Mouse (Mus musculus) brown adipose tissue, adult 24 weeks (tissue): ENCODE data around the gene Fezf2. TPM values are rescaled to one million over a fixed set of nuclear protein-coding genes. Genes with fewer than 3 reads are reported as not detected.

Experiments used
- H3K27ac ChIP-seq: fragments of 200-500 bp; replicated peaks from 2 replicates; pipeline ENCODE4 v1.5.1; 2012; ENCODE audit warnings: low read depth, mild to moderate bottlenecking, low read length
- H3K4me1 ChIP-seq: fragments of 200-500 bp; 2 replicates; pipeline ENCODE4 v1.6.1; 2012; ENCODE audit warnings: low read length, mixed read lengths; ENCODE audit not compliant: control insufficient read depth, insufficient read depth, insufficient read length
- H3K4me3 ChIP-seq: fragments of 200-500 bp; 2 replicates; pipeline ENCODE4 v1.5.1; 2012; ENCODE audit warnings: low read depth, mild to moderate bottlenecking, low read length, moderate library complexity; ENCODE audit not compliant: insufficient read depth
- polyA plus RNA-seq: library from polyadenylated mRNA; stranded (reverse); fragments of >200 nt; gene quantifications from 2 replicates; pipeline ENCODE4 v1.2.4, GENCODE M21; 2012; ENCODE audit not compliant: missing spikeins, insufficient read depth, insufficient read length

Gene Fezf2
- not detected in 2 replicates for polyA plus RNA-seq

DNA sequence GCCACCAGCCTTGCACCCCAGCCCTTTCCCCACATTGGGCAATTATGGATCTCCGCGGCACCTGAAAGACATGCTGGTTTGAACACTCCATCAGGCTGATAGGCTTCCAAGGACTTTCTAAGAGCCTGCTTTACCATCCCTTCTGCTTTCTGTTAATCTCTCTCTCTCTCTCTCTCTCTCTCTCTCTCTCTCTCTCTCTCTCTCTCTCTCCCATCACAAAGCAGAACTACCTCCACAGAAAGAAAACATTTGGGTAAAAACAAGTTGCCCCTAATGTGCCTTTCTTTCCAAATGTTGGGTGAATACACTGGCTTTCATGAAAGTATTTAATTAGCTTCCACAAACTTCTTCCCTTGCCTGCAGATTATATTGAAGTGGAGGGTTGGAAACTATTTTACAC is at the start of gene Fezf2:
Gene Fezf2, minus strand, starts transcription at position 101 of the 400 bp plus-strand sequence.
- Histone ChIP-seq H3K4me3 (no peak within 1 kb of the TSS), H3K4me1 (no peaks in the 10 kb centered on the region)

DNA sequence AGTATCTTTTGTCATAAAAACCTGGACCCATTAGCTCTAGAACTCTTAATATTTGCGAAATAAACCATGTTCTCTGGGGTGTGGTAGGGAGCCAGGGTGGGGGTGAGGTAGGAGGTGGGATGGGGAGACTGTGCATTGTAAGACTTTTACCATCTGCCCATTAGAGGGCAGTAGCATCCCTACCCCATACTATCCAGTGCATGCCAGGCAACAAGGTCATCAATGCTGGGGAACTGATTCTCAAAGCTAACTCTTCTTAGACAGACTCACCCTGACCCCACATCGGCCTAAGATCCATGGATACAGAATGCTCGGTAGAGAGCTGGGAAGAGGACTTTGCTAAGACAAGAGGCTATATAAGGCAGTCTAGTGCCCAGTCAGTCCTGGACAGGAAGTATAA is 49.6 kb upstream of the Fezf2 start:
- Histone ChIP-seq H3K27ac (no peak overlapping the region), H3K4me3 (no peak overlapping the region), H3K4me1 (no peaks in the 10 kb centered on the region)

More for the DNA sequence above, at the start of gene Fezf2:
- H3K27ac ChIP-seq: no peak within 1 kb of the TSS

DNA sequence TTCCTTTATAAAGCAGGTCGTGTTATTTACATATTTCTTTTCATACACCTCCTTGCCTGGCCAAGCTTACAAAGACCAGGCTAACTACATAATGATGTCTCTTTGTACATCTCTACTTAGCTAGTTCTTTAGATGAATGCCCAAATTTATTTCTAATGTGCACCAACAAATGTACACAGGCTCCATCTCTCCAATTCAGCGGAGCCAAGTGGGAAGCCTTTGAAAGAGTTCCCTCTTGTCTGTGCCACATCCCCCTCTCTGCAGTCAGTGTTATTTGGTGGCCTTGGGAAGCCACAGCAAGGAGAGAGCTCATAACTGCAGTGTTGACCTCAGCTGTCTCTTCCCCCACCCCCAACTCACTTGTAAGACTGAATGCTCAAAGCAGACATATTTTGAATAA is 46.3 kb upstream of the Fezf2 start:
- no peaks in the 10 kb centered on the region for H3K4me1 ChIP-seq
- H3K4me3 ChIP-seq: no peak overlapping the region
- no peak overlapping the region for H3K27ac ChIP-seq

DNA sequence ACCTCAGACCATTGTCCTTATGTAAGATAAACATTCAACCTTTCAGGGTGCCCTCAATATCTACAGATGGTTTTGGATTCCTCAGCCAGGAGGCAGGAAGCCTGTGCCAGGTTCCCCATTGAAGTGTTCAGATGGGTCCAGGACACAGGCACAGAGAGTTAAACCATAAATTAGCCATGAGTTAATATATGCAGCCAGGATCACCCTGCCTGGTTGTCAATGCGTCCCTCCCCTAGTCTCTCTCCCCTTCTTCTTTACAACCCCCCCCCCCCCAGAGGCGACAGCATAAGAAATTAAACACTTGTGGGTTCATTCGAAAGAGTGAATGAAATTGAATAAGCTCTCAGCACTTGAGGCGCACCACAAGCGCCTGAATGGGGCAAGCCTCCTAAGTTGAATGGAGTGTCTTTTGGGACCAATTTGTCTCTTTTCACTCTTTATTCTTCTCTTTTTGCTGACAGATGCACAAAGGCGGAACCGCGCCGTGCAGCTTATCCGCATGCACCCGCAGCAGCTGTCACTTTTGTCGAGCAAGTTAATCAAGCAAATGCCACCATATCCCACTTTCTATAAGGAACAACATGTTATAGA is 45.4 kb upstream of the Fezf2 start:
- no peak overlapping the region for H3K27ac ChIP-seq
- no peak overlapping the region for H3K4me3 ChIP-seq
- H3K4me1 ChIP-seq: no peaks in the 10 kb centered on the region

DNA sequence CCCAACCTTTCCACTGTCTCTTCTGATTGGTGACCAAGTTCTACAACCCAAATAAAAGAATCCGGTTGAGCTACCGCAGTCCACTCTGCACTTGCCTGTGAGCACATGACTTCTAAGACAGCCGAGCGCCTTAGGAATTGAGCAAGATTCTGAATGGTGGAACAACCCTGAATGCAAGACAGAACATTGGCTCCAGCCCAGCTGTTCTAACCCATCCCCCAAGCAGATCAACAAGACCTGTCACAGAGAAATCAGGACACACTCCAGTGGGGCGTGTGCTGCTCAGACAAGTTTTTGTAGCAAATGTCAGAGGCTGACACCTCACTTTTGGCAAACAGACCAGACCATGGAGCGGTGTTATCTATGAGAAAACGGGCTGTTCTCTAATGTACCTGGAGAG is 43.2 kb upstream of the Fezf2 start:
- no peaks in the 10 kb centered on the region for H3K4me1 ChIP-seq

DNA sequence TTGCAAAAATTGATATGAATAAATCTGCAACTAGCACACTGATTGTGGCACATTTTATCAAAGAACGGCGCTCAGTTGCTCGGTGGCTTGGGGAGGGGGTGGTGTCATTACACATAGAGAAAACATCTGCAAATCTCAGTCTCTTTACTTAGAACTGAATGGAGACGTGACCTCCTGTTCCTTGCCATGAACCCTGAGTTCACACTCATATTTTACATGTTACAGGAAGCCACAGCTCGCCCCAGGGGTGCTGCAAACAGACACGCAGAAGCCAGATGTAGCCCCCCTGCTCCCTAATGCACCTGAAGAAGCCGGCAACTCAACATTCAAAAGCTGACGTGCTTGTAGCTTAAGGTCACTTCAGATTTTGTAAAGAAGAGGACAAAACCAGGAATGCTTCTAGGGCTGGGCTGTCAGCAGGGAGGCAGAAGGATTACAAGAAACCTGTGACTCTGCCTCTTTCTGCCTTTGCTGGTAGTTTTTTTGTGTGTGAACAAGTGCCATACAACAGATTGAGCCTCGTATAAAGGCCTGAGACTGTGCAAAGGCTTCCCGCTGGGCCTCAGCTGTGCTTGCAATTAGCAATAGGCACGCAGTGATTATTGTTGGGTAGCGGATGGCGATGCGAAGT is 40.9 kb upstream of the Fezf2 start:
- Histone ChIP-seq H3K4me3 (no peak overlapping the region), H3K27ac (no peak overlapping the region), H3K4me1 (no peaks in the 10 kb centered on the region)

More for the DNA sequence above, 43.2 kb upstream of the Fezf2 start:
- Histone ChIP-seq H3K27ac (no peak overlapping the region), H3K4me3 (no peak overlapping the region)

DNA sequence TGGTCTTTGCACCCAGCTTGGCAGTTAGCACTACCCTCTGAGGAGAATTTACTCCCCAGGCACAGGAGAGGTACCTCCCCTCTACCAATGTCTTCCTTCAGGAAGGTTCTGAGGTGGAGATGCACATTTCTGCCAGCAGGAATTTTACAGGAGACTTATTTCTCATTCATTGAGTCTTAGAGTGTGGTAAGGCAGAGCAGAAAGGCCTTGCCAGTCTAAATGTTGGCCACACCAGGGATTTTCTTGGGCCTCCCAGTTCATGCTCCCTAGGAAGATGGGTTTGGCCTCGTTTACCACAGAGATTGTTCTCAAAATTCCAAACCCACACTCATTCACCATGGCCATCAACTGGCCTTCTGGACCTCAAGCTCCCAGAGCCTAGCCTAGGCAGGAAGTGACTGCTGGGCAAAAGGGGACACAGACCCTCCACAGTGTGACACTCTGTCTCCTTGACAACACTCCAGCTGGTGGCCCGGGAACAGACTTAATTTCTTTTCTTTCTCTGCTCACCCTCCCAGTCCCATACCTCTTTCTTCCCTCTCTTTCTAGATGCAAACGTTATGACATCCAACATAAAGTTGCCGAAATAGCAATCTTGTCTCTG is 40.3 kb upstream of the Fezf2 start:
- Histone ChIP-seq H3K4me3 (no peak overlapping the region), H3K4me1 (no peaks in the 10 kb centered on the region), H3K27ac (no peak overlapping the region)

DNA sequence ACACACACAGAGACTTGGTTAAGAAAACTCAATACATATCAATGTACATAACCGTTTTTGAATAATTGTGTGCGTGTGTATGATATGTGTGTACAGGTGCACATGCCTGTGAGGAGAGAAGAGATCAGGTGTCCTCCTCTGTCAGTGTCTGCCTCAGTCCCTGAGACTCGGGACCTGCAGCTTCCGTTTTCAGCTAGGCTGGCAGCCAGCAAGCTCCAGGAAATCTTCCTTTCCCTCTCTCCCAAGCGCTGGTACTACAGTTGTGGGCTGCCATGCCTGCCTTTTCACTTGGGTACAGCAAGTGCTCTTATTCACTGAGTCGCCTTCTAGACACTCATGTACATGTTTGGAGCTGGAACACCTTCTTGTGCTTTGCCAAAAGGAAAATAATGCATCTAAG is 39.2 kb upstream of the Fezf2 start:
- H3K4me3 ChIP-seq: no peak overlapping the region
- H3K27ac ChIP-seq: no peak overlapping the region
- no peaks in the 10 kb centered on the region for H3K4me1 ChIP-seq

DNA sequence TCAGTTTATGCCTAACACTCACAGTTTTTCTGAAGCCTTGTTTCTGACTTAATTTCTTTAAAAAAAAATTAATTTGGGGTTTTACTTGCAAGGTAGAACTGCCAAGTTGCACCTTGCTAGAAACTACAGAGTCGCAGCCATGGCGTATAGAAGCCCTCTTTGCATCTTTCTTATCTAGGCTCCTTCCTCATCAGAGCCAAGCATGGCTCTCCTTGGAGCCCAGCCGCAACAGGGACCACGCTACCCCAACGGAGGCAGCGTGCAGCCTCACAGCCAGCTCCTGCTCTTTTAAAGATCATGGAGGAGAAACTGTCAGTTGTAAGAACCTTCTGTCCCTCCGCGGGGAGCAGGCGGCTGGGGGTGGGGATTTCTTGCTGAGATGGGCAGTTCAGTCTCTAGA is 29.9 kb upstream of the Fezf2 start:
- Histone ChIP-seq H3K27ac (no peak overlapping the region), H3K4me1 (no peaks in the 10 kb centered on the region), H3K4me3 (no peak overlapping the region)

DNA sequence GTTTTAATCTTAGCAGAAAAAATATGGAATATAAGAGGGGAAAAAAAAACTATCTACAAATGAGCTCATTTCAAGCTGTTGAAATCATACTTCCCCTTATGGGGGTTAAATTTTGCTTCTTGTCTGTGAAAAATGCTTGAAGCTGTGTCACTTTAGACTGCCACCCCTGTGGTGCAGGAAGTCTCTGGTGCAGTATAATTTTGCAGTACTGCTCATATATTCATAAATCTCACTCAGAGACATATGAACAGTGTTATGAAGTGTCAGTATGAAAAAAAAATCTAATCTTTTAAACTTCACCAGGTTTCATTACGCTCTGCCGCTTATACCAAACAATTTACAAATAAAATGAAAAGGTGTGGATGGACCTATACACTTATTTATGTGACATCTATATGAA is 29.3 kb upstream of the Fezf2 start:
- no peaks in the 10 kb centered on the region for H3K4me1 ChIP-seq
- no peak overlapping the region for H3K27ac ChIP-seq
- no peak overlapping the region for H3K4me3 ChIP-seq

DNA sequence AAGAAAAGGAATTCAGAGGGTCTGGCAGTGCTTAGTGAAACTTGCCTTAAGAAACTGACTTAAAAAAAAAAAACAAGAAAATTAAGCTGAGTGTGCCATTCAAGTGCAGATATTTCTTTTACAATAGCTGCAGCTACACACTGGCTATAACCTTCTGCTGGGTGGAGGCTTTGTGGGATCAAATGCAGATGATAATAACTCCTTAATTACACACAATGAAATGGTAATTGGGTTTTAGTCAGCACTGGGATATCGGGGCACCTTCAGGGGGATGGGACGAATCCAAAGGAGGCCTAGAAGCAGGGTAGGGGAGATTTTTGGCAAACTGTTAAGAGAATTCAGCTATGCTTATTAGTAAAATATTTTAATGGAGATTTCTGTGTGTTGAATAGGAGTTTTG is 27.5 kb upstream of the Fezf2 start:
- H3K27ac ChIP-seq: no peak overlapping the region
- no peak overlapping the region for H3K4me3 ChIP-seq
- no peaks in the 10 kb centered on the region for H3K4me1 ChIP-seq

DNA sequence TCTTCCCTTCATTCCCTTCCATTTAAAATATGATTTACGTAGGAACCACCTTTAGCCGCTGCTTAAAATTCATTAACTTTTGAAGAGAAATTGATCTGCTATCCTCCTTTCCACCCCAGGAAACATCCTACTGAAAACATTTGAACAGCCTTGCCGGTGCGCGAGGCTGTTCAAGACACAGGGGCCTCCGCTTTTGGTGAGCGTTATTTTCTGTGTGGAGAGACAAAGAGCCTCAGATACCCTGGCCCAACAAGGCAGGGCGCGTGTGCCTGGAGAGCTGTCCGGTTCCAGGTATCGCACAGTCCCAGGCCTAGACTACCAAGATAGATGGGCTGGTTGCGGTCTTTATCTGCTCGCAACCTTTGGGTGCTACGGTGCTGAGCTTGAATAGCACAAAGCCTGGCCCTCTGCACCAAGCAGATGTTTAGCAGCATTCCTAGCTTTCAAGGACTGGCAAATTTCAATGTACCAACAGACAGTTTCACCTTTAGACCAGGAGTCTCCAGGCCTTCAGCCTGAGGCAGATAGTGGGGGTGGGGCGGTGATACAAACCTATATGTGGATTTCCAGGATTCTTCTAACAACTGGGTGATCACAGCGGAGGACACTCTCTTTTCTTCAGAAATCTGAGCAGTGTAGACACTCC is 2.4 kb upstream of the Fezf2 start:
- H3K27ac ChIP-seq: no peak overlapping the region
- no peak overlapping the region for H3K4me3 ChIP-seq
- H3K4me1 ChIP-seq: no peaks in the 10 kb centered on the region

DNA sequence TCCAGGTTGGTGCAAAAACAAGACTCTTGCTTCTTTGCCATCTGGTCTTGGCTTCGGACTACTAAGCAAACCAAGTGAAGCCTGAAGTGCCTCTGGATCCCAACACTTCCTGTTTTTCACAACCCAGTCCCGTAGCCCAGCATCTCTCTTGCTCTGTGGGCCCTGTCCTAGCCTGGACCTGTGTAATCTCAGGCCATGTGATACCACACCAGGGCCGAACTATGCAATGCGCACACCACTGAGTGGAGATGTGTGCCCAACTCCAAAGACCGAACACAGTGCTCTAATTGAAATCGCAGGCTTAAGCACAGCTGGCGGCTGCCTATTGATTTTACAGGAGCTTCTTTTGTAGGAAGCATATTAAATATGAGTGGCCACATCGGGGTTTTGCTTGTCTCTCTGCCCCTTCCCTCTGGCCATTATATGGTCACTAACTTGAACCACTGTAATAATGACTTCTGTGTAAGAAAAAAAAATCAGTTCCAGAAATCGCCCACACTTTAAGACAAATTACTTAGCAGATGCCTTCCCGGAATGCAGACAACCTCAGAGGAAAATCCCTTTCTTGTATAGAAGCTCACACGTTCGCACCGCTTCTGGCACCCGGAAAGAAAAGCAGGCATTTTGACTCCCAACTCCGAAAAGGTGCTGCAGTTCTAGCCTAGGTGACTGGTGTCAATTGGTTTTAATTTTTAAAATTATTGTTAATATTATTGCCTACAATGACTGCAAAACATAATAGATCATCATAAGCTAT is 1.5 kb upstream of the Fezf2 start:
- Histone ChIP-seq H3K27ac (no peak overlapping the region), H3K4me1 (no peaks in the 10 kb centered on the region), H3K4me3 (no peak overlapping the region)

DNA sequence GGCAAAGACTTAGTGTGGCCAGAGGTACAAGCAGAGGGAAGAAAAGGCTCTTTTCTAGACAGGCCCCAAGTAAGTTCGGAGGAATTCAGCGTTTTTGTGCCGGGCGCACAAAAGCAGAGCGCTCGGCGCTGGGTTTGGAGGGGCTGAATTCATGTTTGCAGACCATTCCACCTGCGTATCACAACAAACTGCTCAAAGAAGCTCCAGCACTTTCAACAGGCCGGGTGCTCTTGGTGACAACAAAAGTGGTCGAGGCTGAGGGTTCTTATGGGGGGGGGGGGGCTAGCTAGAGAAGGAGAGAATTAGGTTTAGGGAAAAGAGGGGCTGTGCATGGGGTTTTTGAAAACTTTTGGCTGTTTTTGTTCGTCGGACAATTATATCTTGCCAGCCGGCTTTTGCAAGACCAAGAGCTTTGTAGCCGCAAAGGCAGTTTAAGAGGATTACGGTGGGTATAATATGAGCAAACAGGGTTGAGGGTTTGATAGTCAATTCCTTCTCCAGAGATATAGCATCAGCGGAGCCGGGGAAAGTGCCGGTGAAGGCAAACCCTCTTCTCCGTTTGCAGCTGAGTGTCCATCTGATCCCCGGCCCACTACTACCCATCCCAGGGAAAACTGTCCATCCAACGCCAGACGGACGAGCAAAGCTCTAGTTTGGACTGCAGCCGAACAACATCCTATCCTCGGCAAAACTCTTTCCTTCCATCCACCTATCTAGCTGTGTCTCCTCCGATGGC is 956 bp downstream of the Fezf2 start:
- H3K4me1 ChIP-seq: no peaks in the 10 kb centered on the region
- H3K4me3 ChIP-seq: no peak overlapping the region
- H3K27ac ChIP-seq: no peak overlapping the region
